ENCODE assay signal across 8 mouse cellular contexts in genomic region chr3:56963251-56963650, GRCm38 (mm10).
DNase-seq lines count a peak whose midpoint lies in the region.
"Had no signal": no experiment of that assay in that cellular context is flagged by ENCODE, and none has a peak within 500 bp of the region (broad histone marks: within the 10 kb centered on the region; RNA-seq: fewer than 3 reads in every experiment).

No protein-coding gene starts in this region.

- peak; percentile 30 to 34 for DNase-seq in layer of hippocampus, adult 8-10 months (ENCODE audit: low spot score in 2 of 2)
- no peak for DNase-seq in layer of hippocampus, adult 9-10 months (ENCODE audit: low spot score)
- peak; percentile 52 to 59 for DNase-seq in cerebellum, postnatal 14 days
- peak; percentile 33 to 67 for DNase-seq in left cerebral cortex, postnatal 14 days (ENCODE audit: low spot score in 2 of 2)
- DNase-seq in right cerebral cortex, postnatal 25 days: peak; percentile 38
- DNase-seq in embryo, embryonic 10 days (ENCODE audit: low spot score): no peak
- DNase-seq in spleen, adult 12 weeks (ENCODE audit: low spot score): no peak
- DNase-seq: lung, adult 2 months had no signal

- intact Hi-C loops in left cerebral cortex, postnatal 14 days (cut with DNase I): no loop called here

Comparison
In these comparisons a context has a peak if more than half of its experiments do, and no peak if none do; other contexts are left out.
1. DNase-seq: peak in layer of hippocampus, adult 8-10 months (2 of 2), cerebellum, postnatal 14 days (2 of 2), left cerebral cortex, postnatal 14 days (2 of 2) and right cerebral cortex, postnatal 25 days (single experiment); none in layer of hippocampus, adult 9-10 months (single experiment), embryo, embryonic 10 days (single experiment) and spleen, adult 12 weeks (single experiment).